Mouse (Mus musculus): ENCODE data around the gene Pla2g7.

- no peak for TF ChIP-seq TAL1 (IDR thresholded peaks at IDR 0.05; ENCODE audit: low read length)
- TF ChIP-seq GATA1 (IDR thresholded peaks at IDR 0.05; ENCODE audit: low read length), result no peak
Observed at GRCm38 (mm10) chr17:43558678-43559077, 9.2 kb upstream of the Pla2g7 start.

Measured in erythroblast, embryonic 14.5 days (primary cell).